Mouse (Mus musculus) spleen, postnatal 0 days (tissue): ENCODE results near the gene 1810055G02Rik. TPM values are rescaled to one million over a fixed set of nuclear protein-coding genes. Genes with fewer than 3 reads are reported as not detected.

Experiments used
- polyA plus RNA-seq: library from polyadenylated mRNA; unstranded; fragments of >200 nt; fragmentation: Nextera tagmentation; extraction: Ambion mirVana; gene quantifications from 2 replicates; pipeline ENCODE4 v1.2.1, GENCODE M21; 2015

The 1810055G02Rik gene
- 8.9 and 10.1 TPM in 2 replicates for polyA plus RNA-seq

GRCm38 (mm10) chr19:3708078-3709012 lies at the start of gene 1810055G02Rik:
Gene 1810055G02Rik (plus strand): TSS chr19:3708293.

GRCm38 (mm10) chr19:3686215-3686894 lies 21.7 kb upstream of the 1810055G02Rik start, which contains the start of gene Lrp5:
Gene Lrp5 (minus strand): TSS chr19:3686564.

GRCm38 (mm10) chr19:3767276-3767780 lies 59.2 kb downstream of the 1810055G02Rik start, which contains the start of gene Kmt5b:
Gene Kmt5b (plus strand): TSS chr19:3767421.

Other genes with a start within 250 kb of the 1810055G02Rik start
- 26.4 and 29.6 TPM in 2 replicates for gene Ppp6r3, start 132.5 kb upstream of the 1810055G02Rik start, polyA plus RNA-seq
- gene Lrp5, start 21.7 kb upstream of the 1810055G02Rik start, polyA plus RNA-seq, result 1.6 and 2.3 TPM in 2 replicates
- 9.7 and 11.8 TPM in 2 replicates for gene Kmt5b, start 59.1 kb downstream of the 1810055G02Rik start, polyA plus RNA-seq
- 11.0 and 14.0 TPM in 2 replicates for gene Chka, start 143.5 kb downstream of the 1810055G02Rik start, polyA plus RNA-seq
- gene Tcirg1, start 198.8 kb downstream of the 1810055G02Rik start, polyA plus RNA-seq, result 23.3 and 40.3 TPM in 2 replicates
- gene Ndufs8, start 204.5 kb downstream of the 1810055G02Rik start, polyA plus RNA-seq, result 167 and 176 TPM in 2 replicates
- gene Aldh3b1, start 221.5 kb downstream of the 1810055G02Rik start, polyA plus RNA-seq, result 12.5 and 18.9 TPM in 2 replicates
- gene Unc93b1, start 226.9 kb downstream of the 1810055G02Rik start, polyA plus RNA-seq, result 48.2 and 70.6 TPM in 2 replicates